Mouse (Mus musculus) urinary bladder, postnatal 0 days (tissue): ENCODE results near the gene Gm6793. TPM values are rescaled to one million over a fixed set of nuclear protein-coding genes. Genes with fewer than 3 reads are reported as not detected.

ENCODE experiments used
- polyA plus RNA-seq: library from polyadenylated mRNA; unstranded; fragments of >200 nt; fragmentation: Nextera tagmentation; extraction: Ambion mirVana; gene quantifications from 2 replicates; pipeline ENCODE4 v1.2.1, GENCODE M21; 2015

The Gm6793 gene
- 0.47 TPM in 1 of 2 replicates, not detected in the other for polyA plus RNA-seq

GRCm38 (mm10) chr8:112014936-112015335 is at the start of gene Gm6793:
Gene Gm6793, minus strand, starts transcription at chr8:112015036.

GRCm38 (mm10) chr8:112010997-112011815 is 3.6 kb downstream of the Gm6793 start, which contains the start of the genes Kars and Terf2ip:
Gene Kars, minus strand, starts transcription at chr8:112011323.
Gene Terf2ip, plus strand, starts transcription at chr8:112011398.

GRCm38 (mm10) chr8:111992013-111992702 is 22.7 kb downstream of the Gm6793 start, which contains the start of gene Adat1:
Gene Adat1, minus strand, starts transcription at chr8:111992302.

Other genes starting within 250 kb of the Gm6793 start
- gene Cfdp1, start 160.7 kb downstream of the Gm6793 start, polyA plus RNA-seq = 90.4 and 109 TPM in 2 replicates
- 6.9 and 8.2 TPM in 2 replicates for gene Tmem170, start 138.3 kb downstream of the Gm6793 start, polyA plus RNA-seq
- 0.81 and 0.82 TPM in 2 replicates for gene Chst5, start 104.6 kb downstream of the Gm6793 start, polyA plus RNA-seq
- 2.6 and 3.3 TPM in 2 replicates for gene Tmem231, start 81.2 kb downstream of the Gm6793 start, polyA plus RNA-seq
- gene Gabarapl2, start 74.3 kb downstream of the Gm6793 start, polyA plus RNA-seq = 143 and 156 TPM in 2 replicates
- 2.1 and 2.2 TPM in 2 replicates for gene Adat1, start 22.7 kb downstream of the Gm6793 start, polyA plus RNA-seq
- gene Kars, start 3.7 kb downstream of the Gm6793 start, polyA plus RNA-seq = 100 and 106 TPM in 2 replicates
- gene Terf2ip, start 3.6 kb downstream of the Gm6793 start, polyA plus RNA-seq = 11.7 and 11.9 TPM in 2 replicates